Mouse (Mus musculus): ENCODE measurements at regions not wholly inside any gene's neighbourhood (a gene's known extent, or its start where the extent isn't known, plus 50 kb on each side); places are given as distances from the start of the nearest gene placed in this dataset.

GRCm38 (mm10) chr10:17074402-17075027, 648.5 kb upstream of the Cited2 start:
- TF ChIP-seq CTCF (IDR thresholded peaks at IDR 0.05; ENCODE audit: low read depth): no peak
- TF ChIP-seq EP300 (IDR thresholded peaks at IDR 0.05; ENCODE audit: low read depth): no peak

Data from liver, embryonic 14.5 days (tissue).